Mouse (Mus musculus) effector memory CD4-positive, alpha-beta T cell, adult 5 months (primary cell): ENCODE results near the gene Gm9936. TPM values are rescaled to one million over a fixed set of nuclear protein-coding genes. Genes with fewer than 3 reads are reported as not detected.

Source experiments
- polyA plus RNA-seq: library from polyadenylated mRNA; unstranded; fragments of 100-300 nt; shearing (Covaris generic); gene quantifications from one replicate; pipeline ENCODE4 v1.2.1, GENCODE M21; 2017

Gene Gm9936
- polyA plus RNA-seq: not detected

DNA sequence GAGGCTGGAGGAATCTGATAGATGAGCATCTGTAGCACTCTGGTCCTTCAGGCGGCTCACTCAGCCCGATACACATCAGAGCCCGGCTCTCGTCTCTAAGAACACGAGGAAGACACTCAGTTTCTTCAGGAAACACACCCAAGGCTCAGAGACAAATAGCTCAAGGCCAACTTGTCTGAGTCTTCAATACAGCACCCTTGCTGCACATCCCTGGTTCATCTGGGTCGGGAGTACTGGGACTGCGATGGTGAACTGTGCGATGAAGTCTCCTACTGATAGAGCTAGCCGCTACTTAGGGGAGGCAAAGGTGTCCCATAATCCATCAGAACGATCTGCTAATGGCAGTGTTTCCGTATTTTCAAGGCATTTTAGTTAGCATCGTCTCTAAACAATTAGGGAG, at the start of gene Gm9936:
Gene Gm9936, minus strand, starts transcription at position 101 of the 400 bp plus-strand sequence.

DNA sequence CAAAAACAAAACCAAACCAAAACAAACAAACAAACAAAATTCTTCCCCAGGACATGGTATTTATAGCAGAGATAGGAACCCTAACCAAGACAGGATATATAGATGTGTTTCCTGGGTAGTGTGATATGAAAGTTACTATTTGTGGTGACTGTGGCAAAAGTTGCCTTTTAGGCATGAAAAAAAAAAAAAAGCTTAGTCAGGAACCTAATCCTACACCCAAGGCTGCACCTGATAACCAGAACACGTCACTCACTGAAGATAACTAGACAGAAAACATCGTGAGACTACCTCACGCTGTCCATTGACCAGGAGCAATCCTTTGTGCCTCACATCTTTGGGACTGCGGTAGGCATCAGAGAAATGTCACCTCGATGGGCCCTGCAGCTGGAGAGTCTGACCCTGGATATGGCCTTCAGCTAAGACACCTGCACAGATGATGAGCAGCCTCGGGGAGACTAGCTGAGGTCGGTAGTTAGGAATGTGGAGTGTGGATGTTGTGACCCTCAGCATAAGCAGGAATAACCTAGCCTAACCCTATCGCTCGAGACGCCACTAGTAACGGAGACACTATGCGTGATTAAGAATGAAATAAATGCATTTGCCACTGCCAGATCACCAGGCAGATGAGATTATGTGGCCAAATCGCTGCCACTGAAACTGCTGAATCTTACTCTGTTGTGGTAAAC, 38.3 kb upstream of the Gm9936 start, which contains the start of gene Oasl2:
Gene Oasl2, plus strand, starts transcription at position 249 of the 686 bp plus-strand sequence.

DNA sequence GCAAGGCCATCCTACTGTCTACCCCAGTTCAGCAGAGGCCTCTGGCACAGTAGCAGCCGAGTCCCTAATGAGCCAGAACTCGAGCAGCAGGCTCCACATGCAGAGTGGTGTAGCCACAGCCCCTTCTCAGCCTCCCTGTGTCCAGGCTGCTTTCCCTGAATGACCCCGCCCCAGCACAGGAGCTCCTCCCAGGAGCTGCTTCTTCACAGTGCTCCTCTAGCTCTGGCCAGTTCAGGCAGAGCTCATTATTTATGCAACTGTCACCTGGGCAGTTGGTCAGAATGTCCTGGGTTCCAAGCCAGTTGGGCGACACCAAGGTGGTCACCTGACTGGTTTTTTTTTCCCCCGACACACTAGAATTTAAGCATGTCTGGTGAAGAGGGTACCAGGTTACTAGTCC, 5.1 kb downstream of the Gm9936 start, which contains the start of gene 4930519G04Rik:
Gene 4930519G04Rik, plus strand, starts transcription at position 301 of the 400 bp plus-strand sequence.

DNA sequence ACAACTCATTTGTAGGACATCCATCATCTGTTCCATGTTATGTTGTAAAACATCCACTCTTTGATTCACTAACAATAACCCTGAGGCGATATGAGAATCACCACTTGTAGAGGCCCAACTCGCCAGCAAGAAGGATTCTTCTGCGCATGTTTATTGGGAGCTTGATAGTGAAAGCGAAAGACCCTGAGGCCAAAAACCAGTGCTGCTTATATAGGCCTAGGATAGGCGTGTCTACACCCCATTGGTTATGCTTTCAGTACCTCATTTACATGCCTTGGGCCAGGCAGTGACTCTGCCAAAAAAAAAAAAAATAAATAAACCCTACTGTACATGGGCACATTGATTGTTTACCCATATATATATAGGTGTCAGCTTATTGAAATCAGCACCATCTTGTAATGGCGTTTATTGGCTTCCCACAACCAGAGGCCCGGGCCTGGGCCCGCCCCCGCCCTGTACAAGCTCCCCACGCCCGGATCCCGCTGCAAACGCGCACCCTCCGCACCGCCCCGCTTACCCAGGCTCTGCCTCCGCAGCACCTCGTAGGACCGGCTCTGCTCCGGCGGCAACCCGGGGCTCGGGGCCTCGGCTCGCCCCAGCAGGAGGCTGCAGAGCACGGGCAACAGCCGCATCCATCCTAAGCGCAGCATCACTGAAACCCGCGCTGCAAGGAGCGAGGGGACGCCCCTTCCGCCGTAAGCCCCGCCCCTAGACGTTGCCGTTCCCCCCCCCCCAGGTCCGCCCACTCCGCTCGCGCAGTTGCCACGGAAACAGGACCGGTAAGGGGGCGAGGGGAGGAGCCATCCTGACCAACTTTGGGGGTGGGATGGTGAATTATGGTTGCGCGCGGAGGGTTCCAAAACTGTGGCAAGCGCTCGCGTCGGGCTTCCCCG, 35.4 kb downstream of the Gm9936 start, which contains the start of gene 1500011B03Rik:
Gene 1500011B03Rik, minus strand, starts transcription at position 673 of the 893 bp plus-strand sequence.

Other genes with a start within 250 kb of the Gm9936 start
- 1.1 TPM for gene Trpv4, start 200.3 kb downstream of the Gm9936 start, polyA plus RNA-seq
- gene Gltp, start 167.7 kb downstream of the Gm9936 start, polyA plus RNA-seq: 157 TPM
- 13.0 TPM for gene Tchp, start 150.9 kb downstream of the Gm9936 start, polyA plus RNA-seq
- gene Ankrd13a, start 84.0 kb downstream of the Gm9936 start, polyA plus RNA-seq: 136 TPM
- 122 TPM for gene Git2, start 83.2 kb downstream of the Gm9936 start, polyA plus RNA-seq
- gene 1500011B03Rik, start 35.2 kb downstream of the Gm9936 start, polyA plus RNA-seq: 38.9 TPM
- not detected for gene 4930519G04Rik, start 5.0 kb downstream of the Gm9936 start, polyA plus RNA-seq
- gene Oasl2, start 38.3 kb upstream of the Gm9936 start, polyA plus RNA-seq: 15.3 TPM
- gene Oasl1, start 64.6 kb upstream of the Gm9936 start, polyA plus RNA-seq: 5.3 TPM
- gene 2210016L21Rik, start 83.5 kb upstream of the Gm9936 start, polyA plus RNA-seq: 20.4 TPM
- gene Hnf1a, start 112.4 kb upstream of the Gm9936 start, polyA plus RNA-seq: not detected
- 52.0 TPM for gene Sppl3, start 152.5 kb upstream of the Gm9936 start, polyA plus RNA-seq
- gene Gm10401, start 239.6 kb upstream of the Gm9936 start, polyA plus RNA-seq: 4.2 TPM